Mouse (Mus musculus): Measurements from ENCODE around the gene Mpst. TPM values are rescaled to one million over a fixed set of nuclear protein-coding genes. Genes with fewer than 3 reads are reported as not detected.

Mpst gene
- polyA plus RNA-seq, 1 experiment from 2014 or later, result 3.1 TPM

DNA sequence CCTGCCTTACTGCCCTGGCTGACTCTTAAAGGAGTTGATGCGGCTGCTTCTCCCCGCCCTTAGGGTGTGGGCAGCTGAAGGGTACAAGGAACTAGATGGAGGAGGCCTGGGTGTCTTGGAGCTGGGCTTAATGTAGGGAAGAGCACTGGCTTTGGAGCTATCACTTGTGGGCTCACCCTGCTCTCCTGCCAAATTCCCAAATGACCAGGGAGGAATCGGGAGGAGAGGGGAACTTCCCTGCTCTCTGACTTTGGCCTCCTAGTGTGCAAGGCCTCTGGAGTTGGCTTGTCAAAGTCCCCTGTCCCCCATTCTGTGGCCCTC lies 22.9 kb downstream of the Mpst start:
- Histone ChIP-seq H3K4me3 (replicated peaks) (peak overlapping the region; percentile 57), H3K9ac (peak overlapping the region; percentile 56), H3K27ac (peak overlapping the region; percentile 68), H3K9me3 (no peaks in the 10 kb centered on the region), H3K4me2 (replicated peaks) (peak overlapping the region; percentile 71), H3K36me3 (no peaks in the 10 kb centered on the region; the same call in 1 of the 2 replicates), H3K27me3 (replicated peaks) (peaks cover 40% of the 10 kb centered on the region), H3K4me1 (replicated peaks) (peaks cover 10% of the 10 kb centered on the region)
- no peak for ATAC-seq
- WGBS, result 21% methylated on average over 3 of the region's 3 CpGs

DNA sequence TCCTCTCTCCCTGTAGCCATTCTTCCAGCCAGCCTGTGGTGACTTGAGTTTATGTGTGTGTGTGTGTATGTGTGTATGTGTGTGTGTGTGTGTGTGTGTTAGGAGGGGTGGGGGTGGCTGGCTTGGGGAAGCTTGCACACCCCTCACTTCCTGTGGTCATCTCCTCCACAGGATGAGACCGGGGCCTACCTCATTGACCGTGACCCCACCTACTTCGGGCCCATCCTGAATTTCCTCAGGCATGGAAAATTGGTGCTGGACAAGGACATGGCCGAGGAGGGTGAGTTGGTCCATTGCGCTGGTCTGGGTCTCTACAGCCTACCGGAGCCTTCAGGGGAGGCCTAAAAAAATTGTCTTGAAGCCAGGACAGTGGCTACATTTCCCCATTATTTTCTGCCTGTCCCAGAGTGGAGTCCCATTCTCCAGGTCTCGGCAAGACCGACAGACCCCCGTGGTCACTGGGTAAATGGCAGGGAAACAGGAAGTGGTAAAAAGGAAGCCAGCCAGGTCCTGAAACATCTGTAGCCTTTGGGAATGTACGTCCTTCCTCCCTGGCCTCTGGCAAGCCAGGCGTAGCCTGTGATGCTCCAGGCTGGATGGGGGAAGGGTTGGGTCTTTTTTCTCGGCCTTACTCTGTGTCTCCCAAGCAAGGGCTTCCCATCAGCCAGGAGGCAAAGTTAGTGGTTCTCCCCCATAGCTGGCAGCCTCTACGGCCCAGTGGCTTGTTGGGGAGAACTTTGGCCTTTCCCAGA lies 23.8 kb downstream of the Mpst start:
- H3K4me3 ChIP-seq (replicated peaks), result peak overlapping the region; percentile 57; the same call in 1 of the 2 replicates
- 78% methylated on average over 13 of the region's 13 CpGs for WGBS
- no peaks in the 10 kb centered on the region for H3K9me3 ChIP-seq
- H3K27me3 ChIP-seq (replicated peaks), result peaks cover 31% of the 10 kb centered on the region
- no peak overlapping the region for H3K9ac ChIP-seq
- H3K4me2 ChIP-seq (replicated peaks), result peak overlapping the region; percentile 71
- H3K27ac ChIP-seq, result no peak overlapping the region
- ATAC-seq, result no peak
- peaks cover 10% of the 10 kb centered on the region for H3K4me1 ChIP-seq (replicated peaks)
- no peaks in the 10 kb centered on the region; the same call in 1 of the 2 replicates for H3K36me3 ChIP-seq

DNA sequence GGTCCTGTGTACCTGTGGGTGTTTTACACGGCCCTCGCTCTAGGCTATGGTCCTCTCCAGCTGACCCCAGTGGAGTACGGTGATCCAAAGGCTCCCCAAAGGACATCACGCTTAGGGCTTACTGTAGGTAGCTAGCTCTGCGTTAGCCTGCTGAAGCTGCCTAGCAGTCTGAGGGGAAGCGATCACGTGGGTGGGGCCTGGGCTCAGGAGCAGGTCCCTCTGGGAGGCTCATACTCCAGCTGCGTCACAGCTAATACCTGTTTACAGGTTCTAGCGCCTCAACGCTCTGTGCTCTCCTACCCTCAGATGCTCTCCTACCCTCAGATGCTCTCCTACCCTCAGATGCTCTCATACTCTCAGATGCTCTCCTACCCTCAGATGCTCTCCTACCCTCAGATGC lies 24.7 kb downstream of the Mpst start:
- Histone ChIP-seq H3K4me2 (replicated peaks) (no peak overlapping the region), H3K4me1 (replicated peaks) (peaks cover 10% of the 10 kb centered on the region)
- 82% methylated on average over 10 of the region's 10 CpGs for WGBS

DNA sequence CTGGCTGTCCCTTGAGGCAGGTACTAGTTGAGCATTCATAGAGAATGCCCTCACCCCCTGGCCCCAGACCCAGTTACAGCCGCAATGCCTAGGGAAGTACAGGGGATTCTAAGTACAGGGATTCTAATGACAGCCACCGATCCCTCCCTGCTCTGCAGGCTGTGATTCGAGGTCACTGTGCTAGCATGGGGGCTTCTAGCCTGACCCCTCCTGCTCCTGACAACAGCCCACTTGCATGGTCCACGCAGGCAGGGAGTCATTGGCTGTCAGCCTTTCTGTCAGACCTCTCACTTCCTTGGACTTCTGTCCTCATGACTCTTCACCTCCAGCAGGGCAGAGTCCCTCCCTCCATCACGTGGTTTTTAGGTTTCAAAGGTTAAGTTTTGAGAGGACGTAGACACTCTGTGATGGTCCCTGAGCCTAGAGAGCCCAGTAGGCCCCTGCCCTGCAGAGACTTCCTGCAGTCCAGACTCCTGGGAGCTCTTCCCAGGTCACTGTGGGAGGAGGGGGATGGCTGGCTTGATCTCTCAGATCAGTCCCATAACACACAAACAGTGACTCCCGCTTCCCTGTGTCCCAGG lies 25.4 kb downstream of the Mpst start:
- Histone ChIP-seq H3K36me3 (no peaks in the 10 kb centered on the region; the same call in 1 of the 2 replicates), H3K9ac (no peak overlapping the region), H3K4me2 (replicated peaks) (no peak overlapping the region), H3K9me3 (no peaks in the 10 kb centered on the region), H3K4me1 (replicated peaks) (peaks cover 17% of the 10 kb centered on the region), H3K27me3 (replicated peaks) (peaks cover 34% of the 10 kb centered on the region), H3K4me3 (replicated peaks) (no peak overlapping the region), H3K27ac (no peak overlapping the region)
- ATAC-seq, result no peak
- WGBS, result 76% methylated on average over 7 of the region's 7 CpGs

More for the DNA sequence above, 24.7 kb downstream of the Mpst start:
- Histone ChIP-seq H3K27me3 (replicated peaks) (peaks cover 32% of the 10 kb centered on the region), H3K36me3 (no peaks in the 10 kb centered on the region; the same call in 1 of the 2 replicates), H3K27ac (no peak overlapping the region), H3K9me3 (no peaks in the 10 kb centered on the region), H3K9ac (no peak overlapping the region), H3K4me3 (replicated peaks) (no peak overlapping the region)
- no peak for ATAC-seq

DNA sequence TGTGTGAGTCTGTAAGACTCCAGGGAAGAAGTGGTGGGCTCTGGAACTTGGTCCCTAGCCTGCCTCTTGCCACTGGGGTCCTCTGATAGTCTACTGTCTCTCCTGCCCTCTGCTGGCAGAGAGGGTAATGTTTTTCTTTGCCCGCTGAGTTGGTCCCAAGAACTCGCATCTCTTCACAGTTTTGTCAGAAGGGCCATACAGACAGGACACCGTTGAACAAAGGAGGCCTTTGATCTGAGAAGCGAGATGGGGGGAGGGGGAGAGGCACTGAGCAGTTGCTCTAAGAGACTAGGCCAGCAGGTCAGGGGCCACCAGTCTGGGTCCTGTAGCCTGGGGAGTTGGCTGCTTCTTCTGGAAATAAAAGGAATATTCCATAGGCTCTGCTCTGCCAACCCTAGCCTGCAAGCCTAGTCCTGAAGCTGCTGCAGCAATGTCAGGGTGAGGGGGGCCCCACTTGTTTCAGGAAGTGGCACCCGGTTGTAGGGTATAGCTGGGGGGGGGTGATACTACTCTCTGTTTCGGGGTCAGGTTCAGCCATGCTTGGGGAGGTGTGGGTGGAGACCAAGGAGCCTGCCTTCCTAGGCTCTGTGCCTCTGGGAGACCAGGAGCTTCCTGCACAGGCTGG lies 28.8 kb downstream of the Mpst start:
- H3K4me3 ChIP-seq (replicated peaks), result no peak overlapping the region
- peaks cover 26% of the 10 kb centered on the region; the same call in 1 of the 2 replicates for H3K27me3 ChIP-seq (replicated peaks)
- H3K36me3 ChIP-seq, result no peaks in the 10 kb centered on the region; the same call in 1 of the 2 replicates
- ATAC-seq, result no peak
- no peak overlapping the region for H3K4me2 ChIP-seq (replicated peaks)
- H3K27ac ChIP-seq, result no peak overlapping the region
- WGBS, result 37% methylated on average over 6 of the region's 6 CpGs
- no peak overlapping the region for H3K9ac ChIP-seq
- H3K9me3 ChIP-seq, result no peaks in the 10 kb centered on the region
- peaks cover 34% of the 10 kb centered on the region for H3K4me1 ChIP-seq (replicated peaks)

DNA sequence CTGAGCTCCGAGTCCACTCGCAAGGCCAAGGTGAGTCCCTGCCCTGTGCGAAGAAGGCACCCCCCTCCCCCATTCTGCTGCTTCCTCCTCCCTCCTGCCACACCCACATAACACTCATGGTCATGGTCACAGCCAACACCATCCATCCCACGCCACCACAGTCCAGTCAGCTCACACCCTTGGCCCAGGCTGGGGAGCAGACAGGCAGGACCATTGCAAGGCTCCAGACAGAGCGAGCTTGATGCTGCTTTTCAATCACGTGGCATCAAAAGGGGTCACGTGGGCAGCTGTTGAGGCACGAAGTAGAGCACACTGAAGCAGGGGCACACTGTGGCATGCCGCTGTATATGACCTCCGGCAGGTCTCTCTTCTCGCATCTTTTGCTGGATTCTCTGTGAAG lies 29.5 kb downstream of the Mpst start:
- Histone ChIP-seq H3K4me3 (replicated peaks) (no peak overlapping the region), H3K4me2 (replicated peaks) (no peak overlapping the region)

DNA sequence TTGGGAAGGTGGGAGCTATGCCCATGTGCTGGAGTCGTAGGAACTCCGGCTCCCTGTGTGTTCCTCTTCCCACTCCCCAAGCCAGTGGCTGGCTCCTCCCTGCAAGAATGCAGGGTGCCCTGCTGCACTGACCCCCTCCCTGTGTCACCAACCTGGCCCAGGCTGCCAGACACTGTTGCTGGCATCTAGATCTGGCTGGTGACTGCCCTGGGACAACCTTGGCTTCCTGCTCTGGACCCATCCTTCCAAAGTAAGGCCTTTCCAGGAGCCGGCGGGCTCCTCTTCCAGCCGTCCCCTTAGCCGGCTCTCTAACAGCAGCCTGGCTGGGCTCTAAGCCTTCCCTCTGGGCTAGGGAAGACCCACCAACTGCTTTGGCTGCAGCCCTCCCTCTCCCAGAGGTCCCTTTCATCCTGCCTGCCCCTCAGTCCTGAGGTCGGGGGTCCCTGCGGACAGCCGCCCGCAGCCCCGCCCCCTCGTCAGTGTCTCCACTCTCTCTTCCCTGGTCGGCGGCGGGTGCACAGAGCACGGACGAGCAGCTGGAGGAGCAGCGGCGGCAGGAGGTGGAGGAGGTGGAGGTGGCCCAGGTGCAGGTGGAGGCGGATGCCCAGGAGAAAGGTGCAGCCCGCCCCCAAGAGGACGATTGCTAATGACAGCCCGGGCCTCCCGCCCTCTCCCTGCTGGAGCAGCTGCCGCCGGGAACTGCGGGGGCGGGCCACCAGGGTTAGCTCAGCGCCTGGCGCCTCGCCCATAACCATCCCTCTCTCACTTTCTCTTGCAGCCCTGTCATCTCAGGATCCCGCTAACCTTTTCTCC lies 30.4 kb downstream of the Mpst start:
- WGBS, result 10% methylated on average over 28 of the region's 32 CpGs
- Histone ChIP-seq H3K27ac (peak overlapping the region; percentile 81), H3K36me3 (no peaks in the 10 kb centered on the region; the same call in 1 of the 2 replicates), H3K9me3 (no peaks in the 10 kb centered on the region), H3K4me2 (replicated peaks) (peak overlapping the region; percentile 74), H3K9ac (peak overlapping the region; percentile 40), H3K4me3 (replicated peaks) (peak overlapping the region; percentile 27), H3K4me1 (replicated peaks) (peaks cover 33% of the 10 kb centered on the region), H3K27me3 (replicated peaks) (peaks cover 27% of the 10 kb centered on the region; the same call in 1 of the 2 replicates)
- ATAC-seq, result peak; percentile 83

More for the DNA sequence above, 29.5 kb downstream of the Mpst start:
- 85% methylated on average over 11 of the region's 11 CpGs for WGBS
- Histone ChIP-seq H3K27ac (no peak overlapping the region), H3K9me3 (no peaks in the 10 kb centered on the region), H3K4me1 (replicated peaks) (peaks cover 34% of the 10 kb centered on the region), H3K36me3 (no peaks in the 10 kb centered on the region; the same call in 1 of the 2 replicates), H3K9ac (no peak overlapping the region), H3K27me3 (replicated peaks) (peaks cover 27% of the 10 kb centered on the region; the same call in 1 of the 2 replicates)
- ATAC-seq, result no peak

DNA sequence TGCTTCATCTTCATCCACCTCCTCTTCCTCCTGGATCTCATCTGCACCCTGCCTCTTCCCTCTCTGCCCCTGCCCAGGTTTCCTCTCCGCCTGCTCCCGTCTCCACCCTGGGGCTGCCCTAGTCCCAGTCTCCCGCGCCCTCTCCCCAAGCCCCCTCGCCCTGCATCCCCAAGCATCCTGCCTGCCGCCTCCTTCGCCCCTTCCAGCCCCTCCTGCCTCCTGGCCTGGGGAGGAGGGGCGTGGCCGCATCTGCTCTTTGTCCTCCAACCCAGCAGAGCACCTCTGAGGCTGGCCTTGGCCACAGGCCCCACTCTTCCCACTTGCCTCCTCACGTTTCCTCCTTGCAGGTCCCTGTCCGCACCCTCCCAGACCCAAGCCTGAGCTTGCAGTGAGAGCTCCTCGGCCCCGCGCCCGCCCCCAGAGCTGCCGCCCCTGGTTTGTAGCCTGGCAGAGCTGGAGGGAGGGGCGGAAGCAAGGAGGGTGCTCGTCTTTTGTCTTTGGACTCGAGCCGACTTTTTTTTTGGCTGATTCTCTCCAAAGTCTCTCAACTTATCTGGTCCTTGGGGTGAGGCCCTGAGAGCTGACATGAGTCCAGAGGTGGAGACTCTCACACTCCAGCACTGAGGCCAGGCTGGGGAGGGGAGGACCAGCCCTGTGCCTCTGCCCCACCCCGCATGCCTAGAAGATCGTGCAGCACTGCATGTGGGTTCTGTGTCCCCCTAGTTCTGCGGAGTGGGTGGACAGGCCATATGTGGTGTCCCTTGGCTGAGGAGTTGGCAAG lies 31.2 kb downstream of the Mpst start:
- Histone ChIP-seq H3K36me3 (no peaks in the 10 kb centered on the region; the same call in 1 of the 2 replicates), H3K4me2 (replicated peaks) (peak overlapping the region; percentile 74), H3K27ac (peak overlapping the region; percentile 81), H3K4me1 (replicated peaks) (peaks cover 30% of the 10 kb centered on the region), H3K27me3 (replicated peaks) (peaks cover 27% of the 10 kb centered on the region; the same call in 1 of the 2 replicates), H3K4me3 (replicated peaks) (peak overlapping the region; percentile 27), H3K9ac (peak overlapping the region; percentile 36), H3K9me3 (no peaks in the 10 kb centered on the region)
- peak; percentile 52 for ATAC-seq
- 17% methylated on average over 23 of the region's 23 CpGs for WGBS

DNA sequence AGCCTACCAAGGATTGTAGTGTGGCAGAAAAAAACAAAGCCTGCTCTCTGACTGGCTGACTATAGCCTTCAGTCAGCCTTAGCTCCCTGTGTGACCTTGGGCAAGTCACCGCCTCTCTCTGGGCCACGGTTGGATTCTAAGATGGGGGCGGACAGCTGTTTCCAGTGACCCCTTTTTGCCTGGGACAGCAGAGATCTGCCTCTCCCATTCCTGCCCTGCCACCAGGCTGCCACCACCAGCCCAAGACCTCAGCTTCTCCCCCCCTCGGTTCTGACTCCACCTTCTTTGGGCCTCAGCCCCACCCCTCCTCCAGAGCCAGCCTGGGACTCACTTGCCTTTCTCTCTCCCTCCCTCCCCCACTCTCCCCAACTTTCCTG lies 31.8 kb downstream of the Mpst start:
- WGBS, result 46% methylated on average over 4 of the region's 4 CpGs
- H3K27me3 ChIP-seq (replicated peaks), result peaks cover 30% of the 10 kb centered on the region; the same call in 1 of the 2 replicates
- 0 out of 2 replicates have a peak, but pooled peaks have one; percentile 1 for ATAC-seq
- 0 out of 2 replicates have a peak overlapping the region, but pooled peaks have one; percentile 81 for H3K27ac ChIP-seq
- H3K9ac ChIP-seq, result no peak overlapping the region
- H3K36me3 ChIP-seq, result no peaks in the 10 kb centered on the region; the same call in 1 of the 2 replicates
- H3K4me3 ChIP-seq (replicated peaks), result no peak overlapping the region
- 0 out of 2 replicates have a peak overlapping the region, but pooled peaks have one; percentile 74 for H3K4me2 ChIP-seq (replicated peaks)
- peaks cover 30% of the 10 kb centered on the region for H3K4me1 ChIP-seq (replicated peaks)
- H3K9me3 ChIP-seq, result no peaks in the 10 kb centered on the region

DNA sequence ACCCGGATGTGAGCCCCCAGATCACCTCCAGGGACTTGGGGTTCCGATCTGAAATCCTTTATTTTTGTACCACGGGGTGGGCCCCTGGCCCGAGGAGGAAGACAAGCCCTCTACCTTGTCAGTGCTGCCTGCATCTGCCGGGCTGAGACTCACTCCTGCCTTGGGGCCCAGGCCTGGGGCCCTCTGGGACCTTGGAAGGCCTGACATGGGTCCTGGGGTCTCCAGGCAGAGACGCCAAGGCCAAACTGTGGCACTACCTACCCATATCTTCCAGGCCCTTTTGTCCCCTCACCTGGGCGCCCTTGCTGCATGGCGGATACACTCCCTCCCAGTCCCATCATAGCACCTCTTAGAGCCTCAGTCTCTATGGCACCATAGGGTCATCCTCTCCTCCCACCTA lies 32.3 kb downstream of the Mpst start:
- Histone ChIP-seq H3K27ac (no peak overlapping the region), H3K4me3 (replicated peaks) (no peak overlapping the region), H3K4me2 (replicated peaks) (no peak overlapping the region), H3K9me3 (no peaks in the 10 kb centered on the region), H3K9ac (no peak overlapping the region), H3K36me3 (no peaks in the 10 kb centered on the region; the same call in 1 of the 2 replicates), H3K27me3 (replicated peaks) (peaks cover 30% of the 10 kb centered on the region; the same call in 1 of the 2 replicates), H3K4me1 (replicated peaks) (peaks cover 30% of the 10 kb centered on the region)
- no peak for ATAC-seq
- WGBS, result 58% methylated on average over 8 of the region's 8 CpGs

DNA sequence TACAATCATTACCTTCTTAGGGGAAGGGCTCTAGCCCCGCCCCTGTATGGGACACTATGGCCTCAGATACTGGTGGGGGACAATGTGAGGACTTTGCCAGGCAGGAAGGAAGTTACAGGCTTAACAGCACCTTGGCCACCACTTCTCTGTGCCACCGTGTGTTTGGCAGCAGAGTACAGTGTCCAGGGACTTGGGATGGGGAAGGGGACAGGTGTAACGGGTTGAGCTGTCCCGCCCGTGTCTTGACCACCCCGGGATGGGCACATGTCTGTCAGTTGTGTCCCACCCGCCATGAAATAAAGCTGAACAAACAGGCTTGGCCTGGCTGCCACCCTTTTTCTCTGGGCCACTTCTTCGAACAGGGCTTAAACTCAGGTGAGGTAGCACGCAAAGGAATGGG lies 32.8 kb downstream of the Mpst start:
- Histone ChIP-seq H3K9ac (no peak overlapping the region), H3K9me3 (no peaks in the 10 kb centered on the region), H3K4me1 (replicated peaks) (peaks cover 30% of the 10 kb centered on the region), H3K27me3 (replicated peaks) (peaks cover 30% of the 10 kb centered on the region; the same call in 1 of the 2 replicates), H3K4me3 (replicated peaks) (no peak overlapping the region), H3K4me2 (replicated peaks) (no peak overlapping the region), H3K36me3 (no peaks in the 10 kb centered on the region), H3K27ac (no peak overlapping the region)
- 64% methylated on average over 9 of the region's 9 CpGs for whole genome bisulfite sequencing
- no peak for ATAC-seq
